Mouse (Mus musculus) forebrain, embryonic 12.5 days (tissue): Measurements from ENCODE around the gene Ergic2. TPM values are rescaled to one million over a fixed set of nuclear protein-coding genes. Genes with fewer than 3 reads are reported as not detected.

Experiments used
- polyA plus RNA-seq: library from polyadenylated mRNA; unstranded; fragments of >200 nt; fragmentation: Nextera tagmentation; extraction: Ambion mirVana; gene quantifications from 2 replicates; pipeline ENCODE4 v1.2.1, GENCODE M21; 2016

Ergic2 gene
- polyA plus RNA-seq, 1 experiment from 2014 or later, result 215 TPM

Other genes starting within 250 kb of the Ergic2 start
- gene Far2, start 165.1 kb downstream of the Ergic2 start, polyA plus RNA-seq, result 2.9 and 3.4 TPM in 2 replicates
- 1.00 and 1.7 TPM in 2 replicates for gene Tmtc1, start 232.0 kb upstream of the Ergic2 start, polyA plus RNA-seq